Mouse (Mus musculus): ENCODE measurements around the gene Nmnat2.
A peak's percentile ranks its signal among the peaks of the same experiment; 100 is the strongest.

The Nmnat2 gene

DNA sequence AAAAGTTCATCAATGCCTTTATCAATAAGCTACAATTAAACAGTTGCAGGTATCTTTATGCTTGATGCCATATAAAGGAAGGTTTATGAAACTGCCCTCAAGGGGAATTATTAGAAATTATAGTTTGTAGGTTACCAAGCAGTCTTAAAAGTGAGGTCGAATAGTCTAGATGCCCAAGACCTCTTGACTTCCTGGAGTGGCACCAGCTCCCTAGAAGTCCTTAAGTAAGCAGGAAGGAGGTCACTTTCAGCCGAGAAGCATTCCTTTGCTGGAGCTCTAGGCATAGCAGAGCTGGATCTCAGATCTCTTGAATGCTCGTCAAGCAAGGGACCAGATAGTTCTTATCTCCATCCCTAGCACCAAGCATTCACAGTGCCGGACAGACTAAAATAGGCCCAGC is 172.8 kb downstream of the Nmnat2 start:
- no peak for DNase-seq

DNA sequence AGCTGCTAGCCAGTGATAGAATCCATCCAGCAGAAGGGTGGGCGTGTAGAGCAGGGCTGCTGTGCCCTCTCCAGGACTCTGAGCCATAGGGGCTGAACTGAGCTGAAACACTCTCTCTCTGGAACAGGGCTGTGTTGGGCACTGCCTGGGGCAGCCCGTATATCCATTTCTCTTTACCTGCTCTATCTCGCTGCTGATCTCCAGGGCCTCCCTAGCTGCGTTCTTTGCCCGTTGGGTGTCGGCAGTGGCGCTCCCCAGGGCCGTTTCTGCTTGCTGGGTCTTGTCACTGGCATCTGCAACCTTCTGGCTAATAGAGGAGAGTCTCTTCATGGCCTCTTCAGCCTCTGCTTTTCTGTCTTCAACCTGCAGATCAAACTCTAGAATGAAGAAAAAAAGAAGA is 174.0 kb downstream of the Nmnat2 start:
- no peak for DNase-seq

DNA sequence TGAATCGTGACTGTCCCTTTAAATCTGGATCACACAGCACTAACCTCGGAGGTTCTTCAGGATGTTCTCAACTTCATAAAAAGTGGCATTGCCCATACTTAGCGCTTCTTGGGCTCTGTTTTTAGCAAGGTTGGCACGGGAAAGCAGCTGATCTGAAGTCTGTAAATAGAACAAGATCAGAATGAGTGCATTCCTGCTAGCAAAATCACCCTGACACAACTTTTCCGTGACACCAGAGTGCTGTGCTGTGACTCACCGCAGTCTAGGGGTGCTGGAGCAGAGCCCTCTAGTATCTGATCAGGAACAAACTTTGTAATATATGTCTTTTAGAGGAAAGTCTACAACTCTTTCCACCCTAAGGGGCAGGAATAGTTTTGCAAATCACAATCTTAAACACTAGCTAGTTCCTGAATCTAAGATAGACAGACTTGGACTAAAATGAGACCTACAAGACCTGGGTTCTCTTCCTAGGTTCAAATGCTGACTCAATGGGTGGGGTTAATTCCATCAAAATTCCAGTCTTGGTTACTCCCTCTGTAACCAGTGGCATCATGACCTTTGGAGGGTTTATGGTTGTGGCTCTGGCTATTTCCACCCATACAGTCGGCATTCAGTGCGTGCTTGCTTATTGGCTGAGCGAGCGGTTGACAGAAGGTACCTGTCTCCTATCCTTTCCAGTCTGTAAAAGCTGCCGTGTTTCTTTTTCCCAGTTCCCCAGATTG is 175.4 kb downstream of the Nmnat2 start:
- no peak for DNase-seq

DNA sequence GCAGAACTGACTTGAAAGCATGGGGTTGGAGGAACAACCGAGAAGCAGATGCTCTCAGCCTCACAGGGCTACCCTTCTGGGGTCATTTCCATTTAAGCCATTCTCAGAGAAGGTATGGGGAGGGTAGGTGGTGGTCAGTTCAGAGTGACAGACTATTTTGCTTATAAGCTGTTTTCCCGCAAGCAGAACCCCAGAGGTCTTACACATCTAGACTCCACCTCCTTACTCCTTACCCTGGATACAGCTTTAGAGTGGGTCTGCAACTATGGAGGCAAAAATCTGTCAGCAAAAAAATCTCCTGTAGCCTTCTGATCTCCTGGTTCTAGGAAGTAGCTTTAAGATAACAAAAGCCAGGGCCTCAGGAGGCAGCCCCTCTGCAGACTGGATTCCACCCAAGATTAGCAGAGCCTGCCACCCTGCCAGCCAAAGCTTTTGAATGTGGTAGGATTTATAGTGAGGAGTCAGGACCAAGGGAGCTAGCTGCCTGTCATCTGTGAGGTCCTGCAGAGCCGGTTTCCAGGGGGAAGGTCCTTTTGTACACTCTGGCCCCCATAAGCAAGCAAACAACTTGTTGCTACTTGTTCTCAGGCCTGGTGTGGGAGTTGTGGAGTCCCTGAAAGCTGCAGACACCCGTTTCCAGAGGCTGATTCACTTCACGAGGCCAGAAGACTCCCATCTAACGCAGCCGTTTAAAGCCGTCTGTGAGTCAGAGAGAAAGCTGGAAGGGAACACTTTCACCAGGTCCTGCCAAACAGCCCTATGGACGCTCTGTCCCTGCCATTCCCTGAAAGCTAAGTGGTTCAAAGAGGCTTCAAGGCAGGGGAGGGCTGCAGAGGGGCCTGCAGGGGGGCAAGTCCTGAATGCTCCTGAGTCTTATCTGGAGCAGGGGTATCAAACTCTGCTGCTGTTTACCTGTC is 179.3 kb downstream of the Nmnat2 start:
- DNase-seq, result no peak

DNA sequence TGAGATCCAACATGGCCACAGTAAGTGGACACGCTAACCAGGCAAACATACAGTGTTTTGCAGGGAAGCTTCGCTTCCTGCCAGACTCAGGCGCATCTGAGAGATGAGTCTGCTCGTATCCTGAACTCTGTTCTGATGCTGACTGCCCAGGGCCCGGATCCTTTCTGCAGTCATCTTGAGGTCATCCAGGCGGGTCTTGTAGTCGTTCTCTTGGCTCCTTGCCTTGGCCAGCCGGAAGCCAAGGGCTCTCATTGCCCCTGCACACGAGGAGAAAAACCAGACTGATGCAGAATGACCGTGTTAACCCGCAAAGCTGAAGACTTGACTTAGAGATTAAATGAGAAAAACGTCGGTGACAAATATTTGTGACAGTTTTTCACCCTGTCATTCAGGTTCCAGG is 181.9 kb downstream of the Nmnat2 start:
- DNase-seq, result no peak

DNA sequence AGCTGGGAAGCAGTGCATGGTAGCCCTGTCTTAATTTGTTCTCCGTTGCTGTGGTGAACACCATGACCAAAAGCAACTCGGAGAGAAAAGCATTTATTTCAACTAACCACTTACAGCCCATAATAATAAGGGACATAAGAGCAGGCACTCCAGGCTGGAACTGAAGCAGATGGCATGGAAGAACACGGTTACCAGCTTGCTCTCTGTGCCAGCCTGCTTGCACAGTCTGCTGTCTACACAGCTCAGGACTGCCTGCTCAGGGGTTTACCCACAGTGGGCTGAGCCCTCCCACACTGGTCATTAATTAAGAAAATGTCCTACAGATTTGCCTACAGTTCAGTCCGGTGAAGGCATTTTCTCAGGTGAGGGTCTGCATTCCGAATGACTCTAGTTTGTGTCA is 183.7 kb downstream of the Nmnat2 start:
- peak; percentile 19 for DNase-seq

DNA sequence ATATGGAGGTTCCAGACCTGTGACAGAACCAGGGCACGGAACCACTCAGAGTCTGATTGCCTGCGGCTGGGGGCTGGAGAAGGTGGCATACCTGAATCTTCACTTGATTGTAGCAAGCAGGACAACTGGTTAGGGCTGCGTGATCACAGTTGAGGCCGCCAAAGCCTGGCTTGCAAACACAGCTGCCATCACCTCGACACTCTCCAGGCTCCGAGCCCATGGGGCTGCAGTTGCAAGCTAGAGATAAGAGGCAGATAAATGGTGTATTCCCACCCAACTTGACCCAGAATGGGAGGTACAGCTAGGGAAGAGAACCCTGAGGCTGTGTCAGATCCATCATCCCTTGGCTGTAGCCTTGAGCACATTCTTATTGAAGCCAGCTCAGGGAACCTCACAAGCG is 184.8 kb downstream of the Nmnat2 start:
- DNase-seq, result no peak

DNA sequence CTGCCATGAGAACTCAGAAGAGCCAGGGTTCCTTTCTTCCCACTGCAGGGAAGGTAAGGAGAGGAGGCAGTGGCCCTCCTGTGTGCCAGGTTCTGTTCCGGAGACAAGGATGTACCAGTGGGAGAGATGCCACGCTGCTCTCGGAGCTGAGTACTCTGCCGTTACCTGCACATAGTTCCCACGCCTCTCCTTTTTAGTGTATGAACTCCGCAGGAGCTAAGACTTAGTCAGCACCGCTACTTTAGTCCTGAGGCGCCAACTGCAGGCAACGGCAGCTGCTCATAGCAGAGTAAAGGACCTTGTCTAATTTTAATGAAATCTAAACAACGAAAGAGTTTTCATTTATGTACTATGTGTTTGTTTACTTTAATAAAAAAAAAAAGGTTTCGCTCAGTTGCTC is 185.5 kb downstream of the Nmnat2 start:
- no peak for DNase-seq

DNA sequence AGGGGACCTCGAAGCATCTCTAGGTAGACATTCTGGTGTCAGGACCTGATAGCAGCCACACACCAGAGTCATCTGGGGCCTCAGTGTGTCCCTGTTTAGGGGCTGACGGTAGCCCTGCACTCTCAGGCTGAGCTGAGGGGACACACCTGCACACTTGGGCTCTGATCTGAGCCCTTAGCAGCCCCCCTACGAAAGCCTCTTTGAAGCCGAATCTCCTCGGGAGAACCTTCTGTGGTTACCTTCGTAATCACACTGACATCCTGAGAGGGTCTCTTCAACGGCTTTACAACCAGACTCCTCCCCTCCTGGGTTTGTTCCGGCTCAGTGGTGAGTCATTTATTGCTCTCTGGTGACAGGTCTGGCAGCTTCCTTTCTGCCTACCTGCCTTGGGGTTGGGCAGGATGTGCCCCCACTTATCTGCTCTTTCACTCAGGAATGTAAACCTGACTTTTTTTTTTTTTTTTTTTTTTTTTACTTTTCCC is 186.0 kb downstream of the Nmnat2 start:
- DNase-seq, result no peak

DNA sequence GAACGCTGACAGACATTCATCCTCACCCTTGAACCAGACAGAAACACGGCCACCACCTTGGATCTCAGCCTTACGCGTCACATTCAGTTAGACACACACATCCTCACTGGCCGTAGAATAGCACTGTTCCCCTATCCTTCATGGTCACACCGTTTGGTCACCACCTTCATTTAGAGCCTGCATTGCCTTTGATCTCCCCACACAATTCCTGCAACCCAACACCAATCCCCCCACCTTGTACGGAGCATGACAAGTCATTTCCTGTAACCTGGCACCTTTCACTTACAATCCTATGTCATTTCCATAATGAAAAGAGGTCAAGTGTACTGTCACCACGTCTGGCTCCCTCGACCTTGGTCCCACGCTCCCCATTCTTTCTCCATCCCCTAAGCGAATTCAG is 189.2 kb downstream of the Nmnat2 start:
- DNase-seq, result no peak

DNA sequence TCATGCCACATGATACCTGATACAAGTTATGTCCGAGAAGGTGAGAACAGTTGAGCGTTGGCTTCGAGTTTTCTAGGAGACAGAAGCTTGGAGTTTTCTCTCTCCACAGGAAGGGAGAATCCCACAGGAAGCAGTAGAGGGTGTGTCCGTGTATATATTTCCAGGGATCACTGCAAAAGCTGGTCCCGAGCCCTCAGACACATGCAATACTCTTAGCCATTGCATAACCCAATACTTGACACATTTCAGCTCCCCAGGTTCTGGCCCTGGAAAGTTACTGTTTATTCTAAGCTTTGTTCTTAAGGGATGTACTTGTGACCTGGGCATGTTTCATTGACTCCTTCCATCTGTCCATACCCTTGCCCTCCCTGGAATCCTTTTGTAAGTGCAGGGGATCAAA is 191.0 kb downstream of the Nmnat2 start:
- no peak for DNase-seq

DNA sequence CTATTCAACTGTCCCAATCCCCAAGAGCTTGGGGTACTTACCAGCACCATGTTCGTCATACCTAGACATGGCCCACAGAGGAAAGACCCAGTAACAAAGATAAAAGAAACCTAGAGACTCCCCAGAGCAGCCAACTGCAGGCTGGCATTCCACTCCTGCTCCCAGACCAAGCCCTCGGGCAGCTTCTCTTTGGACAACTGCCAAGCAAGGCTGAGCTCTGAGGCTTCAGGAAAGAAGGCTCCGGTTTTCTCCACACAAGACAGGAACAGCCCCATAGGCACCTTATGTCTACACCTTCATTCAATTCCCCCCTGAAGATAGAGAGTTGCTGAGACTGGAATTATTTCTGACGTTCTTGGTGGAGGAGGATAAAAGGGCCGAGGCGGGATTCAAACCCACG is 197.8 kb downstream of the Nmnat2 start:
- DNase-seq, result no peak

DNA sequence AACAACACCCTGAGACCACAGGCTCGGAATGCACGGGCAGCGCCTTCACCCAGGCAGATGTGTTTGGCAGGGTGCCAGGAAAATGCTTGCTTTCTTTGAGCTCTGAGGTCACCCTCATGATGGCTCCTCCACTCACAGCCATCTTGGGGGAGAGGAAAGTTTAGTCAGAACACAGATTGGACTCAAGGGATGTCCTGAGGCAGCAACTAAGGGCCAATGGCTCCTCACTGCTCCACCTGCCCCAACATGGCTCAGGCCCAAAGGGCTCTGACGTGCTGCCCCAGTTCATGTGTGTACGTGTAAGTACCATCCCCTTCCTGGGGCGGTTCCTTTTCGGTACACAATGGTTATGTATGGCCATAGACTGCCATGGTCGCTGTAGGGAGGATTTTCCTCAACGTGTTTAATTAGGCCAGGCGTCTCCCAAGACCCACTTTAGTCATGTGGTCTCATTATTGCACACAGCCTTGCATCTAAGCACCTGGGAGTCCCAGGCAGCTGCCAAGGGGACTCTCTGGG is 198.9 kb downstream of the Nmnat2 start:
- DNase-seq, result no peak

DNA sequence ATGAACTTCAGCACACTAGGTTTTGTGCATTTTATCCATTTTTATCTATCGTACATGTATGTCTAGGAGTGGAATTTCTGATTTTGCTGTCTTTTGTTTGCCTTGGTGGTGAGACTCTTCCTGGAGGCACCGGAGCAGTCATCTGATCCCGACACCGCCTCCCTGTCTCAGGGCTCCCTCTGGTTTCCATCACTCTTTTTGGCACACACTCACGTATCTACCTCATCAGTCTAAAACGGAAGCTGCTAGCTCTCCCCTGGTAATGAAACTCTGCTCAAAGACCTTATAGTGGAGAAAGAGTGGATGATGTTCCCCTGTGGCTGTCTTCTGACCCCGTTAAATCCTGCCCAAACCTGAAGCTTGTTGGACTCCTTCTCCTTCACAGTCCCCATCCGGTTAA is 200.6 kb downstream of the Nmnat2 start:
- no peak for DNase-seq

DNA sequence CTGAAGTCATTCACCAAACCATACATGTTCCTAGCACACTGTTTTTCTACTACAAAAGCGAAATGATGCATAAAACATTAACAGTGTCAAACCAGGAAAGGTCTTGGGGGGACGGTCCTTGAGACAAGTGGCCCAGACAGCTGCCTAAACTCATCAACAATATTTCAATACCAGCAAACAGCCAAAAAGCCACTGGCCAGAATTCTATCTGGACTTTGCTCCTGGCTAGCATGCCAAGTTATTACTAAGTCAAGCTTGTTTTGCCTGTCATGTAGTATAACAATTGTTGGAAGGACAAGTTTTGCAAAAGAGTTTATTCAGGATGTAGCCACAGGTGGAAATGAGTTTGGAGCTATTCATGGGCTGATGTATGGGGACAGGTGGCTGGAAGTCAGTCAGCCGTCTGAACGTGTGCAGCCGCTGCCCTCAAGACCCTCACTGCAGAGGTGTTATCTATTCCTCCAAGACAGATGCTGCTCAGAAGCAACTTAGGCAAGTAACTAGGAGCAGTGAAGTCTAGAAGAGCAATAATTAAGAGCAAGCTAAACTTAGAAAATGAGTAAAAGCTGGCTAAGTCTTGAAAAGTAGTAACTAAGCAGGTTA is 202.3 kb downstream of the Nmnat2 start:
- DNase-seq, result no peak

DNA sequence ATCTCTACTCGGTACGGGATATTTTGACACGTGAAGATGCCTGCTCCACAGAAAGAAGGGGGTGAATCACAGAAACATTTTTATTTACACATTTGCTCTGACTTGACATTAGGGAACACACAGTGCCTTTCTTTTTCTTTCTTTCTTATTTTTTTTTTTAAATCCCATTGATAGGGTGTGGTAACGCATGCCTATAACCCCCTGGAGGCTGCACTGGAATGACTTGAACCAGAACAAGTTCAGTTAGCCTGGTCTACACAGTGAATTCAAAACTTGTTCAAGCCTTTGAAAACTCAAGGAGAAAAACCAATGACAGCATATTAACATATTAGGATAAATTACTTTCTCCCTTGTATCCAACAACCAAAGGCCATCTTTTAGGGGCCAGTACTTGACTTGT is 204.3 kb downstream of the Nmnat2 start:
- DNase-seq, result no peak

DNA sequence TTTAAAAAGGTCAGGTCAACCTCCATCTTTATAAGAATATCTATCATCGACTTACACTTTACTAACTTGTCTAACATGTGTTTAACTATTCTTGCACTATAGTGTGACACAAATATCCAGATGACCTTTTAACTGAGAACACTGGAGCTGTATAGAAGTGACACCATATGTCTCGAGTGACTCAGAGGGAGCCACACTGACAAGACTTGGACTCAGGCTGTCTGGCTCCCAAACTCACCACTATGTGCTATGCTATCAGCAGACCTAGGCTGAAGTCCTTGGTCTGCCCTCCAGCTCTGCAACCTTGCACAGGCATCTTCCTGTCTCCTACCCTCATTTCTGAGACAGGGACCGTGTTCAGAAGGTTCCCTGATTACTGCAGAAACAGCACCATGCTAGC is 209.0 kb downstream of the Nmnat2 start:
- no peak for DNase-seq

DNA sequence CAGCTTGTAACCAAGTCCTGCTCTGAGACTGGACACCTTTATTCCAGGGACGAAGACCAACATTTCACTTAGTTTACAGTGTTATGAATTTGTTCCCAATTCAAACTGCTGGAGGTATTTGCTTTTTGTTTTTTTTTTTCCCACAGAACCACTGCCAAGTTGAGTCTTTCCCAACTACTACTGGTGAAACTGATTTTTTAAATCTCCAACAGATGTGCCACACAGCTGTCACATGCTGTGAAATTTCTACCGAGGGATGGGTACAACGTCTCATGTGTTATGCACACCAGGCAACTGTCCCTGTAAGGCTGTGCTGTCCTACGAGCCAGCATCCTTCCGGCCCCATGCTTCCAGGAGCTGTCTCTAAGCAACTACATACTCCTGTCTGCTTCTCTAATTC is 213.5 kb downstream of the Nmnat2 start:
- no peak for DNase-seq

Measured in cerebellum, adult 8-10 months (tissue).